Mouse (Mus musculus) small intestine, adult 2 months (tissue): ENCODE measurements around the gene Gm10260.

Experiments
- CTCF ChIP-seq: fragments of 200-500 bp; IDR thresholded peaks from 2 replicates; pipeline ENCODE4 v1.5.1; 2012; ENCODE audit warnings: low read depth, mild to moderate bottlenecking, control low read depth, inconsistent platforms, low read length, moderate library complexity, mixed read lengths; ENCODE audit not compliant: insufficient replicate concordance, insufficient read length; ENCODE audit errors: extremely low read depth
- POLR2A ChIP-seq: fragments of 200-500 bp; IDR thresholded peaks from 2 replicates; pipeline ENCODE4 v1.6.1; 2012; ENCODE audit warnings: low read depth, mild to moderate bottlenecking, control low read depth, inconsistent platforms, low read length, moderate library complexity

DNA sequence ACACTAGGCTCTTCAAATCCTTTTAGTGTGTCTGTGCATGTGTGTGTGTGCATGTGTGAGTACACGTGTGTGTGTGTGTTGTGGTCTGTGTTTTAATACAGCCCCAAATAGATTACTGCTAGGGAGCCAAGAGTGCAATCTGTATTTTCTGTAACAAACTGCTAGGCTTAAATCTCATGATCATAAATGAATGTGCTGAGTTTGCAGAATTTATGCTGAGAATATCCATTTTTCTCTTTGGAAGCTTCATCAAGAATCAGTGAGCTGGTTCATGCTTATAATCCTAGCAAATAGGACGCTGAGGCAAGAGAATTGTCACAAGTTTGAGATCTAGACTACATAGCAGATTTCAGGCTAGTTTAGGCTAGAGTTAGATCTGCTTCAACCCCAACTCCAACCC, 48.9 kb downstream of the Gm10260 start:
- TF ChIP-seq CTCF (no peak), POLR2A (no peak)
